Mouse (Mus musculus): ENCODE results near the gene Mkln1.

The Mkln1 gene

DNA sequence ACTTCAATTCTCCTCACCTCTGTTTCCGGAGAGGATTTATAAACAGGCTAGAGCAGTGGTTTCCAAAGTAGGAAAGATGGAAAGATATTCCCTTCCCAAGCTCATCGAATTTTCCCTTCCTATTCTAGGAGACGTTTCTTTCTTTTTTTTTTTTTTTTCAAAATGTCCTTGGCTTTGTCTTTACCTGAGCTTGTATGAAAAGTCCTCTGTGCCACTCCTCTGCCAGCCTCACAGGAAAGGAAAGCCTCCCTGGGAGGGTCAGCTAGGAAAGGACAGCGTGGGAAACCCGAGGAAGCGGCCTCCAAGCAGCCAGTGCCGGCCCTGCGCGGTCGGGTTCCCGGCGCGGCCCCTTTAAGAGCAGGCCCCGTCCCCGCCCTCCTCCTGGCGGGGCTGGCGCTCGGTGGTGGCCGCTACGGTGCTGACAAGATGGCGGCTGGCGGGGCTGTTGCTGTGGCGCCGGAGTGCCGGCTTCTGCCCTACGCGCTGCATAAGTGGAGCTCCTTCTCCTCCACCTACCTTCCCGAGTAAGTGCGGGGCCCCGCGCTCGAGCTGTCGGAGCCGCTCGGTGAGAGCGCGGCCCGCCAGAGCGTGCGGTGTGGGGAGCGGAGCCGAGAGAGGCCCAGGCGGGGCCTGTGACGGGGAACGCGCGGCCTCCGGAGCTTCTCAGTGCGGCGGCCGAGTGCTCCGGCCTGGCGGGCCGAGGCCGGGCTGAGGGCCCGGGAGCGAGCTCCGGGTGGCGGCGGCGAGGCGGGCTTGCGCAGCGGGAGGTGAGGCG, at the start of gene Mkln1:
TSS of gene Mkln1 (plus strand) at position 305 of the 775 bp plus-strand sequence.
- peak; percentile 92 for DNase-seq

DNA sequence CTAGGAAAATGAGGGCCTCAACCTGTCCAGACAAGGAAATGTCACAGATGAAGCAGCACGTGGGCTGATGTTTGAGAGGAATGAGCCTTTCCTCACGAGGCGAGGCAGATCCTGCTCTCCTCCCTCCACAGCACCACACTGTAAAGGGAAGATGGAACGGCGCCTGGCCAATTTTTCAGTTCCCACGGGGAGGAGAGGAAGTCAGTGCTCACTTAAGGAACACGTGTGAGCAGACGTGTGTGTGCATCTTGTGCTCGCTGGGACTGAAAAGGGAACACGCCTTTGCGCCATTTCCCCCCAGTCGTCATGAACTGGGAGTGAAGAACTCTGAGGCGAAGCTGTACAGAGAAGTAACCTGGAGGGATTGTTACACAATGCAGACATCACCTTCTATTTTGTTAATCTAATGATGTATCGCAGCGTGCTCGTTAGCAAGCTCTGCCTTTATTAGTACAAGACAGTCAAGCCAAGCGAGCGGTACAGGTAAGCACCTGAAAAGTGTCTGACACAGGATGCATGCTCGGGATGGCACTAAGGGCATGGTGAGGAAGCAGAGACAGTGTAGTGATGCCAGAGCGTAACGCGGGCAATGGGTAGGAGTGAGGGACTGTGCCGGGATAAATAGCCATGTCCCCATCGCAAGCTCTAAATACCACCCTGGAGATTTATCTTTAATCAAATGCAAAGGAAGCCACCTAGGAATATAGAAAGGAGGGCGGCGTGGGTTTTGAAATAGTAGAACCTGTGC, 41.9 kb upstream of the Mkln1 start:
- DNase-seq: no peak

GRCm38 (mm10) chr6:31357286-31357685, 41.2 kb upstream of the Mkln1 start:
- DNase-seq: peak; percentile 21

GRCm38 (mm10) chr6:31362617-31363016, 35.9 kb upstream of the Mkln1 start:
- DNase-seq: no peak

GRCm38 (mm10) chr6:31364399-31364798, 34.1 kb upstream of the Mkln1 start:
- no peak for DNase-seq

DNA sequence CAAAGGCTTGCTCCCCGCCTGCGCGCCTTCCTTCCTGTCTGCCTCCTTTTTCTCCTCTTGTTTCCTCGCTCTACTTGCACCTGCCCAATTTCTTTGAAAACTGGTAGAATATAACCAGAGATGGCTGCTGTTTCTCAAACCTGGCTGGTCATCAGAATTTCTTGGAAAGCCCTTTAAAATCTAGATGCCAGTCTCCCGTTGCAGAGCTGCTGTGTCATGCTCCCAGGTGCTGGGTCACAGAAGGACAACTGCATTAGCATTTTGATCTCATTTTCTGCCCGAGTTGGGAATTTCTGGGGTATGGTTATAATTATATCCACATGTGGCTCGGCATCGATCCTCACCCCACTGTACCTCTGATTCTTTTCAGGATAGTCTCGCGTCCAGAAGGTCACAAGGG, 30.6 kb upstream of the Mkln1 start:
- DNase-seq: no peak

DNA sequence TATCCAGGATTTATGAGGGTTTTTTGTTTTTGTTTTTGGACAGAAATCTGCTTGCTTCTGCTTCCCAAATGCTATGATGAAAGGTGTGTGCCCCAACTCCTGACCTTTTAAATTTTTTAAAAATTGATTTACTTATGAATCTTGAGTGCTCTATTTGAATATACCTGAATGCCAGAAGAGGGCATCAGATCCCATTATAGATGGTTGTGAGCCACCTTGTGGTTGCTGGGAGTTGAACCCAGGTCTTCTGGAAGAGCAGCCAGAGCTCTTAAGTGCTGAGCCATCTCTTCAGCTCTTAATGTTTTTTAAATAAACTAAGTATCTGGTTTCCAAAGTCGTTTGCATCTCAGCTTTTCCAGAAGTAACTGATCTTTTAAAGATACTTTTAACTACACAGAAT, 30.0 kb upstream of the Mkln1 start:
- DNase-seq: no peak

- no peak for DNase-seq
Observed at GRCm38 (mm10) chr6:31369875-31370274, 28.7 kb upstream of the Mkln1 start.

DNA sequence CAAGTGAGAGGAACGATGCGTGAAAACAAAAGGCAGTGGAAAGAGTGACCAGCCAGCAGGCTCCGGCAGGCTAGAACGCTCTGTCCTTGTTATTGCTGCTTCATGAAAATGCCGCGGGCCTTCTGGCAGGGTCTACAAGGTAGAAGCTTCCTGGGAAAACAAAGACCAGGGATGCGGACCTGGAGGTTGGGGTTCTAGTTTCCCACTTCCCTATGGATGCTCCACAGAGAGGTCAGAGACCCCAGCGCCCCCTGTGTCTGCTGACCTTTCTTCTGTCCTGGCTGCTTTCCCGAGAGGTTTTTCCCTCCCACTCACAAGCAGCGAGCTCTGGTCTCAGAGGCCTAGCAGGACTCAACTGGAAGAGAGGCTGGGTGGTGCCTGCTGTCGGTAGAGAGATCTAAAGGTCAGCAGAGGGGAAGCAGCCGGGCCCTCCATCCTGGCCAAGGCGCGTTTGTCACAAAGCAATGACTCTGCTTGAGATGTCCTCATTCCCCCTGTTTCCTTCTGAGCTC, 27.9 kb upstream of the Mkln1 start:
- DNase-seq: no peak

DNA sequence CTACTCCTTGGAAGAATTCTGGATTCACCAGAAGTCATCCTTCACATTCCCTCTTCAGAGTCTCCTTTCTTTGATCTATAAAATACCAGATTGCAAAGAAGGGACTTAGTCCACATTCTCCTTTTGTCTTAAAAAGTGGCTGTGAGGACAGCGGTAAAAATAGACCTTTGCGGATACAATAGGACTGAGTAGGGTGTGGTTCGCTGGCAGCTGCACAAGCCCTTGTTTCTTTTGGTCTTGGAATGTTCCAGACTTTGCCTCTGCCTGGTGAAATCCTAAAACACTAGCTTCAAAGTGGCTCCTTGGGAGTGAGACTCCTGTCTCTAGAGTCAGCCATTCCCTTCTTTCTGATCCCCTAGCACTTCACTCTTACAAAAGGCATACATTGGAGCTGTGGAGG, 27.4 kb upstream of the Mkln1 start:
- DNase-seq: peak; percentile 51

- no peak for DNase-seq
Observed at GRCm38 (mm10) chr6:31372620-31373019, 25.9 kb upstream of the Mkln1 start.

- no peak for DNase-seq
Observed at GRCm38 (mm10) chr6:31373084-31373673, 25.4 kb upstream of the Mkln1 start.

- DNase-seq: no peak
Observed at GRCm38 (mm10) chr6:31382989-31383388, 15.5 kb upstream of the Mkln1 start.

GRCm38 (mm10) chr6:31384794-31385193, 13.7 kb upstream of the Mkln1 start:
- DNase-seq: no peak

DNA sequence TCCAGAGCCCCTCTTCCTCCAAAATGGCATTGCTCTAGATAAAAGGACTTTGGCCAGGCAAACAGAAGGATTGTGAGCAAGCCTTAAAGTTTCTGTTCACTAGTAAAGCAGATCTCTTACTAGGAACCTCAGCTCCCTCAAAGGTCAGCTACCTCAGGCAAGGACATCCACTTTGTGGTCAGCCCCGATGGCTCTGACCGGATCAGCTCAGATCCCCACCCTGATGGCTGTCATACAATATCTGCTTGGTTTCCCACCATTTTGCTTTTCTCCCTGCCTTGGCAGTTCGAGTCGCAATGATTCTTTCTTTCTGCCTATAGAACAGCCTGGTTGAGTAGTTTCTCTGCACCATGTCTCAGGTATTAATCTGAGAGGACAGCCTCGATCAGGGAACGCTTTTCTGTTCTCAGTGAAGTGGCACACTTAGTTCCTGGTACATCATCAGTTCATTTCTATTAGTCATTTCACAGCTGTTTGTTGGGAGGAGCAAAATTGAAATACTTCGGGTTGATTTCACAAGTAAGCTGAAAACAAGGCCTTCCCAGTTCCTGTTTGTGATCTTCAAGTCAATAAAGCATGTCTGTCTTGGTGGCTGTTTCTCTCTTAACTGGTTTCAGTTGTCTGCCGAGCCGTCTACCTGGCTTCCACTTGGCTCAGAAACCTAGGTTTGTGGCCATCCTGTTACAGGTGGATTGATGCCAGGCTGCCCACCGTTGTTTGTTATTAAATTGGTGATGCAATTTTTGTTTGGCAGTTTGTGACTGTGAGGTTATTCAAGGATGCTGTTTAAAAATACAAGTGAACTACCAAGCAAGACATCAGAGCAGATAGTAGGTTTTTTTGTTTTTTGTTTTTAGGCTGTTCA, 13.0 kb upstream of the Mkln1 start:
- no peak for DNase-seq

- DNase-seq: no peak
Observed at GRCm38 (mm10) chr6:31389716-31390115, 8.8 kb upstream of the Mkln1 start.

GRCm38 (mm10) chr6:31390243-31390981, 8.1 kb upstream of the Mkln1 start:
- peak; percentile 42 for DNase-seq

DNA sequence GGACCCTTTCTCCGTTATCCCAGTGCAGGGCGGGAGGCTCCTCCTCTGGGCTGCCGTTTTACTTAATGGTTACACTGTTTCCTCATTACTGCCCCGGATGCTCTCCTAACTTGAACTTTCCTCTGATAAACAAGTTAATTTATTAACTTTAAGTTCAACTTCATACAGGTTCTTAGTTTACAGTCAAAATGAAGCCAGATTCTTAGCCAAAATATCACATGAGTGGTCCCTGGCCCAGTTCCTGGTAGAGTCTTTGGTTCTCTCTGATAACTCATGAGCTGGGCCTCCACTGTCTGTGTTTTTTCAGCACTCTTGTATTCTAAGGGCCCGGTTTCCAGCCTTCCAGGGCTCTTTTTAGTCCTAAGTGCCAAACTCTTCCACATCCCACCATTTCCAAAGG, 5.7 kb upstream of the Mkln1 start:
- DNase-seq: no peak

DNA sequence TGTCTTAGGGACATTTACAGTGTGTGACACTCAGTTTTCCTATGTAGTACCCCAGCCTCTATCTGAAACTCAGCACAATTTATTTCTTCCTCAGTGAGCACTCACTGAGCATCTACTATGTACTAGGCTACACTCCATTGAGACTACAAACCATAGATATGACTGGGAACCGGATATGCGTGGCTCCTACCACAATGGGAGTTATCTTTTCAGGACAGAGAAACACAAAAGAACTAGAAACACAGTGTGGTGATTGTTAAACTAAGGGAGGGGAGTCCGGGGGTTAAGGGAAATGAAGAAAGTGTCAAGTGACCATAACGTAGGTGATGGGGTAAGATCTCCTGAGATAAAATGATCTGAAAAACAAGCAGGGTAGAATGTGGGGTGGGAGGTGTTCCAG, 2.4 kb upstream of the Mkln1 start:
- DNase-seq: no peak

DNA sequence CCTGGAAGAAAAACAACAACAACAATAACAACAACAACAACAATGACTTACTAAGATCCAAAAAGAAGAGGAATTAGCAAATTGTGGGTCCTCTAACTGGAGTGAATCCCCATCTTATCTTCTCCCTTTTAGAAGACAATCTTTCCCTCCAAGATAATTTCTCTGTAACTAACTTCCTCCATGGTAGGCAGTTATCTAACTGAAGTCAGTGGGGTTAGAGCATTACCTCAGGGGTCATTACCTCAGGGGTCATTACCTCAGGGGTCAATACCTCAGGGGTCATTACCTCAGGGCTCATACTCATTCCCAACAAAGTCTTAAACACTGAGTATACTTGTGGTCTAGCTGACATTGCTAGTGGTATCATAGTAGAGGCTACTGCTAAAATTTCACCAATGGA, 1.2 kb upstream of the Mkln1 start:
- no peak for DNase-seq

DNA sequence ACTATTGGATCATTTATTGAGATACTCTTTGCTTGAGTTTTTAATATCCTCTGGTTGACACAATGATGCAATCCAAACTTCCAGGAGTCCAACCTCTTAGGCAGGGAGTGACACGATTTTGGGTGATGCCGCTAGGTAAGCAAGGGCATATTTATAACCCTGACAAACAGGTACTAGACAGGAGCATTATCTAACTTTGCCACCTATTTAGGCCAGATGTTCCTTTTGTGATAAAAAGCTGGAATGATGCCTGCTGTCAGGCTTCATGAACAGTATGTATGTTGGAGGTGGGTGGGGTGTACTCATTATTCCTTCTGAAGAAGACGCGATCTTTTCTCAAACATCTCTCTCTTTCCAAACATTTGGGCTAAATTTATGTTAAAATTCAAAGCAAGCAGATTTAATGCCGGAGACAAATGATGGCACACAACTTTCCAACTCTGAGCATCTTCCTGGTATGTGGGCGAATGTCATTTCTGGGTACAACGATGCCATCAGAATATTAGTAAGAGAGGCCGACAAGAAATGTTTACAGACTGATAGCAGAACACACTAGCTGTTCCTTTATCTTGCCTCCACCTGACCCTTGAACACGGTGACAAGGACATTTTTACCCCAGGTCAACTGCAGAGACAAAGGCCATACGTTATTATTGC, 632 bp upstream of the Mkln1 start:
- DNase-seq: no peak

DNA sequence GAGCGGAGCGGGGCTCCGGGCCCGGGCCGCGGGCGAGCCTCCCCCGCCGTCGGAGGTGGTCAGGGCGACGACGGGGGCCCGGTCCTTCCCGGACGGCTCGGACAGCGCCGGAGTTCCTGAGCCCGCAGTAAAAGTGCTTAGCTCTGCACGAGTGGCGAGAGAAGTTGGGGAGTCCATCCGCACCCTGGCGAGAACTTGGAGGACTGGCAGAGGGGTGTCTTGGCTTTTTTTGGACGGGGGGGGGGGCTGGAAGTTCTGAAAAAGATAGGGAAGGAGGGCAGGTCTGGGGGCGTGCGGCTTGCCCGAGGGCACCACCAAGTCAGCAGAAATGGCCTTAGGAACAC, 643 bp downstream of the Mkln1 start:
- DNase-seq: no peak
